Mouse (Mus musculus) small intestine, adult 2 months (tissue): ENCODE measurements around the gene Tssk3.

ENCODE experiments used
- CTCF ChIP-seq: fragments of 200-500 bp; IDR thresholded peaks from 2 replicates; pipeline ENCODE4 v1.5.1; 2012; ENCODE audit warnings: low read depth, mild to moderate bottlenecking, control low read depth, inconsistent platforms, low read length, moderate library complexity, mixed read lengths; ENCODE audit not compliant: insufficient replicate concordance, insufficient read length; ENCODE audit errors: extremely low read depth
- POLR2A ChIP-seq: fragments of 200-500 bp; IDR thresholded peaks from 2 replicates; pipeline ENCODE4 v1.6.1; 2012; ENCODE audit warnings: low read depth, mild to moderate bottlenecking, control low read depth, inconsistent platforms, low read length, moderate library complexity

GRCm38 (mm10) chr4:129502901-129503444, 12.2 kb upstream of the Tssk3 start:
- TF ChIP-seq CTCF (no peak), POLR2A (no peak)
